Mouse (Mus musculus): ENCODE results near the gene Clk3. TPM values are rescaled to one million over a fixed set of nuclear protein-coding genes. Genes with fewer than 3 reads are reported as not detected.

The Clk3 gene
- polyA plus RNA-seq, 1 experiment from 2014 or later = 64.2 TPM

- Histone ChIP-seq H3K9me3 (replicated peaks; ENCODE audit: control insufficient read depth, low read length) (no peaks in the 10 kb centered on the region), H3K27ac (ENCODE audit: low read depth, low read length) (no peak overlapping the region), H3K4me1 (ENCODE audit: control insufficient read depth, insufficient read depth, low read length) (peaks cover 22% of the 10 kb centered on the region; the same call in 1 of the 2 replicates), H3K36me3 (ENCODE audit: control insufficient read depth, insufficient read depth, low read length) (no peaks in the 10 kb centered on the region), H3K9ac (ENCODE audit: low read depth, low read length) (0 out of 2 replicates have a peak overlapping the region, but pooled peaks have one; percentile 18), H3K27me3 (ENCODE audit: control insufficient read depth, insufficient read depth, low read length) (no peaks in the 10 kb centered on the region), H3K4me2 (no peak overlapping the region), H3K4me3 (ENCODE audit: low read depth, low read length) (no peak overlapping the region)
- WGBS (ENCODE audit: insufficient replicate concordance) = 64% methylated on average over 4 of the region's 4 CpGs
- ATAC-seq (replicated peaks; ENCODE audit: insufficient number of reproducible peaks, low FRiP score, low TSS enrichment) = no peak
These were observed 10.1 kb upstream of the Clk3 start for GRCm38 (mm10) chr9:57775736-57776135.

DNA sequence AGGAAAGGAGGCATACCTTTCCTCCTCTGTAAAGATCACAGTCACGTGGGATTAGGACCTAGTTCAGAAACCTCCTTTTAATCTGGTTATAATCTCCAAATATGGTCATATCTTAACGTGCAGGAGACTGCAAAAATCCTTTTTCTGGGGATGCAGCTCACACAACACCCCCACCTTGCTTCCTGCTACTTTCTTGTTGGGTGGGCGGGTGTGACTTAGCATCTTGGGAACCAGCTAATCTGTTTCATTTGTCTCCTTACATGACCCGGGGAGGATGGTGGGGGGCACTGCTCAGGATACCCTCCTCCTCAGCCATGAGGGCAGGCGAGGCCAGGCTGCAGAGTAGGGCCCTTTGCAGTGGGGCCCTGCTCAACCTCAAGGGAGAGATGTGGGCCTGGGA is 9.4 kb upstream of the Clk3 start:
- WGBS (ENCODE audit: insufficient replicate concordance) = 69% methylated on average over 5 of the region's 5 CpGs
- Histone ChIP-seq H3K27me3 (ENCODE audit: control insufficient read depth, insufficient read depth, low read length) (no peaks in the 10 kb centered on the region), H3K4me3 (ENCODE audit: low read depth, low read length) (no peak overlapping the region), H3K4me1 (ENCODE audit: control insufficient read depth, insufficient read depth, low read length) (peaks cover 24% of the 10 kb centered on the region; the same call in 1 of the 2 replicates), H3K36me3 (ENCODE audit: control insufficient read depth, insufficient read depth, low read length) (no peaks in the 10 kb centered on the region), H3K27ac (ENCODE audit: low read depth, low read length) (no peak overlapping the region), H3K9ac (ENCODE audit: low read depth, low read length) (0 out of 2 replicates have a peak overlapping the region, but pooled peaks have one; percentile 7), H3K9me3 (replicated peaks; ENCODE audit: control insufficient read depth, low read length) (no peaks in the 10 kb centered on the region), H3K4me2 (no peak overlapping the region)
- ATAC-seq (replicated peaks; ENCODE audit: insufficient number of reproducible peaks, low FRiP score, low TSS enrichment) = no peak

DNA sequence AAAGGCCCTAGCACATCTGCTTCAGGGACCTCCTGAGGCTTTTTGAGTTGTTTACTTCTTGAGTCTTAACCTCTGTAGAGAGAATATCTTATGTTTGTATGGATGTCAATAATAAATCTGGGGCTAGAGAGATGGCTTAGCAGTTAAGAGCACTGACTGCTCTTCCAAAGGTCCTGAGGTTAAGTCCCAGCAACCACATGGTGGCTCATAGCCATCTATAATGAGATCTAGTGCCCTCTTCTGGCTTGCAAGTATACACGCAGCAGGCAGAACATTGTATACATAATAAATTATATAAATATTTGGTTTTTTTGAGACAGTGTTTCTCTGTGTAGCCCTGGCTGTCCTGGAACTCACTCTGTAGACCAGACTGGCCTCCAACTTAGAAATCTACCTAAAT is 8.5 kb upstream of the Clk3 start:
- Histone ChIP-seq H3K36me3 (ENCODE audit: control insufficient read depth, insufficient read depth, low read length) (no peaks in the 10 kb centered on the region), H3K4me1 (ENCODE audit: control insufficient read depth, insufficient read depth, low read length) (peaks cover 33% of the 10 kb centered on the region), H3K9me3 (replicated peaks; ENCODE audit: control insufficient read depth, low read length) (no peaks in the 10 kb centered on the region), H3K27ac (ENCODE audit: low read depth, low read length) (peak overlapping the region; percentile 68), H3K4me3 (ENCODE audit: low read depth, low read length) (no peak overlapping the region), H3K4me2 (no peak overlapping the region), H3K9ac (ENCODE audit: low read depth, low read length) (no peak overlapping the region), H3K27me3 (ENCODE audit: control insufficient read depth, insufficient read depth, low read length) (no peaks in the 10 kb centered on the region)
- WGBS (ENCODE audit: insufficient replicate concordance) = 16% methylated on average over 1 of the region's 1 CpGs
- no peak for ATAC-seq (replicated peaks; ENCODE audit: insufficient number of reproducible peaks, low FRiP score, low TSS enrichment)

DNA sequence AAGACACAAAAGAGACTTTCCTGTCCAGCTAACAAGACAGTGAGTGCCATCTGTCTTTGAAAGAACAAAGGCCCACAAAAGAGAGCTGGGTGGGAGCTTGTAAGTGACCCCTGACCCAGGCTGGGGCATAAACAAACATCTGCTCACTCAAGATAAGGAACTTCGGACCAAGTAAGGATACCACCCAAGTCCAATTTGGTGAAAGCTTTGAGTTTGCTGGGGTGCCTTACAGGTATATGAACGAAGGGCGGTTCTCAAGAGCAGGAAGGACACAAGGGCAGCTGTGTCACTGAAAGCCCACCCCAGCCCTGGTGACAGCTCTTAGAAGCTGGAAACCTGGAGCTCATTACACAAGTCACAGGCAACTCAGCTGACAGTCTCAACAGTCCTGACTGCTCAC is 8.1 kb upstream of the Clk3 start:
- H3K27me3 ChIP-seq (ENCODE audit: control insufficient read depth, insufficient read depth, low read length) = no peaks in the 10 kb centered on the region
- WGBS (ENCODE audit: insufficient replicate concordance) = 46% methylated on average over 3 of the region's 3 CpGs
- ATAC-seq (replicated peaks; ENCODE audit: insufficient number of reproducible peaks, low FRiP score, low TSS enrichment) = peak; percentile 36; the same call in 1 of the 2 replicates
- peaks cover 35% of the 10 kb centered on the region for H3K4me1 ChIP-seq (ENCODE audit: control insufficient read depth, insufficient read depth, low read length)
- H3K9me3 ChIP-seq (replicated peaks; ENCODE audit: control insufficient read depth, low read length) = no peaks in the 10 kb centered on the region
- H3K4me3 ChIP-seq (ENCODE audit: low read depth, low read length) = no peak overlapping the region
- no peaks in the 10 kb centered on the region for H3K36me3 ChIP-seq (ENCODE audit: control insufficient read depth, insufficient read depth, low read length)
- H3K4me2 ChIP-seq = no peak overlapping the region
- peak overlapping the region; percentile 68 for H3K27ac ChIP-seq (ENCODE audit: low read depth, low read length)
- H3K9ac ChIP-seq (ENCODE audit: low read depth, low read length) = no peak overlapping the region; the same call in 1 of the 2 replicates

- Histone ChIP-seq H3K4me1 (ENCODE audit: control insufficient read depth, insufficient read depth, low read length) (peaks cover 52% of the 10 kb centered on the region), H3K27ac (ENCODE audit: low read depth, low read length) (peak overlapping the region; percentile 91), H3K27me3 (ENCODE audit: control insufficient read depth, insufficient read depth, low read length) (no peaks in the 10 kb centered on the region), H3K4me2 (no peak overlapping the region; the same call in 1 of the 2 replicates), H3K9ac (ENCODE audit: low read depth, low read length) (no peak overlapping the region), H3K4me3 (ENCODE audit: low read depth, low read length) (no peak overlapping the region), H3K9me3 (replicated peaks; ENCODE audit: control insufficient read depth, low read length) (no peaks in the 10 kb centered on the region), H3K36me3 (ENCODE audit: control insufficient read depth, insufficient read depth, low read length) (no peaks in the 10 kb centered on the region)
- 83% methylated on average over 2 of the region's 2 CpGs for WGBS (ENCODE audit: insufficient replicate concordance)
- peak; percentile 76 for ATAC-seq (replicated peaks; ENCODE audit: insufficient number of reproducible peaks, low FRiP score, low TSS enrichment)
These were observed 5.2 kb upstream of the Clk3 start for GRCm38 (mm10) chr9:57770836-57771235.

DNA sequence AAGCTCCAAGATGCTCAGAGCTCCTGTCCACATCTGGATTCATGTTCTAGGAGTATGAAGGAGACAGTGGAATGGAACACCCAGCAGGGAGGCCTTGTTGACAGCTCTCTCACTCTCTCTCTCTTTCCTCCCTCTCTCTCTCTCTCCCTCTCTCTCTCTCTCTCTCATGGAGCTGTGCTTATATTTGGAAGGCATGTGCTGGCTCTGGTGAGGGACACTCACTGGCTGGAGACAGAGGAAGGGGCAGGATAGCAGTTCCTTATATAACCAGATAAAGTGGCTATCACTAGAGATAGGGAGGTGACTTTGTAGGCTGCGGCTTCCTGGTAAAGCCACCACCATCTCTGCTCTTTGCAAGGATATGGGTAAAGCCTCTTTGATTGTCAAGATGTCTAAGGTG is 4.6 kb upstream of the Clk3 start:
- peaks cover 49% of the 10 kb centered on the region for H3K4me1 ChIP-seq (ENCODE audit: control insufficient read depth, insufficient read depth, low read length)
- 19% methylated on average over 1 of the region's 1 CpGs for WGBS (ENCODE audit: insufficient replicate concordance)
- ATAC-seq (replicated peaks; ENCODE audit: insufficient number of reproducible peaks, low FRiP score, low TSS enrichment) = no peak

GRCm38 (mm10) chr9:57769539-57770069 is 3.9 kb upstream of the Clk3 start:
- Histone ChIP-seq H3K4me3 (ENCODE audit: low read depth, low read length) (no peak overlapping the region), H3K9ac (ENCODE audit: low read depth, low read length) (peak overlapping the region; percentile 29; the same call in 1 of the 2 replicates), H3K27ac (ENCODE audit: low read depth, low read length) (peak overlapping the region; percentile 91), H3K4me1 (ENCODE audit: control insufficient read depth, insufficient read depth, low read length) (peaks cover 49% of the 10 kb centered on the region), H3K4me2 (peak overlapping the region; percentile 20), H3K27me3 (ENCODE audit: control insufficient read depth, insufficient read depth, low read length) (no peaks in the 10 kb centered on the region), H3K9me3 (replicated peaks; ENCODE audit: control insufficient read depth, low read length) (no peaks in the 10 kb centered on the region), H3K36me3 (ENCODE audit: control insufficient read depth, insufficient read depth, low read length) (no peaks in the 10 kb centered on the region)
- peak; percentile 44; the same call in 1 of the 2 replicates for ATAC-seq (replicated peaks; ENCODE audit: insufficient number of reproducible peaks, low FRiP score, low TSS enrichment)
- 39% methylated on average over 2 of the region's 2 CpGs for WGBS (ENCODE audit: insufficient replicate concordance)

More for the DNA sequence above, 4.6 kb upstream of the Clk3 start:
- peak overlapping the region; percentile 91 for H3K27ac ChIP-seq (ENCODE audit: low read depth, low read length)
- H3K4me3 ChIP-seq (ENCODE audit: low read depth, low read length) = no peak overlapping the region
- peak overlapping the region; percentile 20; the same call in 1 of the 2 replicates for H3K4me2 ChIP-seq
- H3K36me3 ChIP-seq (ENCODE audit: control insufficient read depth, insufficient read depth, low read length) = no peaks in the 10 kb centered on the region
- H3K9me3 ChIP-seq (replicated peaks; ENCODE audit: control insufficient read depth, low read length) = no peaks in the 10 kb centered on the region
- no peaks in the 10 kb centered on the region for H3K27me3 ChIP-seq (ENCODE audit: control insufficient read depth, insufficient read depth, low read length)
- H3K9ac ChIP-seq (ENCODE audit: low read depth, low read length) = peak overlapping the region; percentile 29; the same call in 1 of the 2 replicates

GRCm38 (mm10) chr9:57767231-57767630 is 1.6 kb upstream of the Clk3 start:
- H3K9ac ChIP-seq (ENCODE audit: low read depth, low read length) = peak overlapping the region; percentile 46; the same call in 1 of the 2 replicates
- ATAC-seq (replicated peaks; ENCODE audit: insufficient number of reproducible peaks, low FRiP score, low TSS enrichment) = no peak
- H3K4me2 ChIP-seq = peak overlapping the region; percentile 0
- no peak overlapping the region for H3K4me3 ChIP-seq (ENCODE audit: low read depth, low read length)
- H3K9me3 ChIP-seq (replicated peaks; ENCODE audit: control insufficient read depth, low read length) = no peaks in the 10 kb centered on the region
- H3K27ac ChIP-seq (ENCODE audit: low read depth, low read length) = peak overlapping the region; percentile 99; the same call in 1 of the 2 replicates
- no peaks in the 10 kb centered on the region for H3K36me3 ChIP-seq (ENCODE audit: control insufficient read depth, insufficient read depth, low read length)
- H3K27me3 ChIP-seq (ENCODE audit: control insufficient read depth, insufficient read depth, low read length) = no peaks in the 10 kb centered on the region
- H3K4me1 ChIP-seq (ENCODE audit: control insufficient read depth, insufficient read depth, low read length) = peaks cover 55% of the 10 kb centered on the region
- WGBS (ENCODE audit: insufficient replicate concordance) = 81% methylated on average over 4 of the region's 4 CpGs

DNA sequence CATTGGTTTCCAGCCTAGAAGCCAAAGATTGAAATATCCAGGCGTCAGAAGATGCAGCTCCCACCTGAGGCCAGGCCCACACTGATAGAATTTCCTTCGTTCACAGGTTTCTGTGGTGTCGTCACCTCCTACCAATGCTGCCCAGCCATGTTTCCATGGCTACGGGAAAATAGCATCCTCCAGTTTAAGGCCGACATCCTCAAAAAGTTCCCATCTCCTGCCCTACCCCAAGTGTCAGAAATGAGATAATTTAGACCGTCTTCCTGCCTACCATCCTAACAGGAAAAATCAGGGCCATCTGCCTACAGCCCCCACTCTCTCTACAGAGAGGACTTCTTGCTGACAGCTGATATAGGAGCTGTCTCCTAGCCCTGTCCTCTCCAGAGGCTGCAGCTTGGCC is 771 bp upstream of the Clk3 start:
- WGBS (ENCODE audit: insufficient replicate concordance) = 32% methylated on average over 6 of the region's 6 CpGs
- H3K4me1 ChIP-seq (ENCODE audit: control insufficient read depth, insufficient read depth, low read length) = peaks cover 53% of the 10 kb centered on the region
- H3K9ac ChIP-seq (ENCODE audit: low read depth, low read length) = peak overlapping the region; percentile 98
- H3K27ac ChIP-seq (ENCODE audit: low read depth, low read length) = peak overlapping the region; percentile 99
- H3K27me3 ChIP-seq (ENCODE audit: control insufficient read depth, insufficient read depth, low read length) = no peaks in the 10 kb centered on the region
- no peak for ATAC-seq (replicated peaks; ENCODE audit: insufficient number of reproducible peaks, low FRiP score, low TSS enrichment)
- H3K4me3 ChIP-seq (ENCODE audit: low read depth, low read length) = peak overlapping the region; percentile 91
- no peaks in the 10 kb centered on the region for H3K9me3 ChIP-seq (replicated peaks; ENCODE audit: control insufficient read depth, low read length)
- H3K36me3 ChIP-seq (ENCODE audit: control insufficient read depth, insufficient read depth, low read length) = 0 out of 2 replicates have a peak, but pooled peaks cover under 1% of the 10 kb centered on the region
- H3K4me2 ChIP-seq = peak overlapping the region; percentile 95
